Mouse (Mus musculus): ENCODE measurements around the gene Cd151. TPM values are rescaled to one million over a fixed set of nuclear protein-coding genes. Genes with fewer than 3 reads are reported as not detected.

The Cd151 gene
- polyA plus RNA-seq (2021; fragmentation: Nextera tagmentation), result 34.7 and 46.2 TPM in 2 replicates
- long read RNA-seq, experiment 1, transcript Cd151-202 (8 exons, 1,865 nt), result minor isoform, 10 of 52 reads
- long read RNA-seq, experiment 1, transcript Cd151-203 (8 exons, 1,708 nt), result major isoform, 30 of 52 reads
- long read RNA-seq, experiment 1, partial matches to known transcripts, result 4 of 52 reads
- long read RNA-seq, experiment 1, other reads (novel, unspliced or antisense), result 6 of 52 reads
- long read RNA-seq, experiment 2, transcript Cd151-203 (8 exons, 1,708 nt), result major isoform, 6 of 16 reads
- long read RNA-seq, experiment 2, partial matches to known transcripts, result 0 of 16 reads
- long read RNA-seq, experiment 2, other reads (novel, unspliced or antisense), result 6 of 16 reads

GRCm38 (mm10) chr7:141467230-141468030, at the start of gene Cd151:
TSS of gene Cd151 (plus strand) at chr7:141467392.

GRCm38 (mm10) chr7:141429310-141429709, 37.9 kb upstream of the Cd151 start, which contains the start of gene Cend1:
TSS of gene Cend1 (minus strand) at chr7:141429491.

GRCm38 (mm10) chr7:141437178-141438120, 29.7 kb upstream of the Cd151 start, which contains the start of gene Slc25a22:
TSS of gene Slc25a22 (minus strand) at chr7:141437892.

GRCm38 (mm10) chr7:141443828-141444237, 23.4 kb upstream of the Cd151 start, which contains the start of gene Pidd1:
TSS of gene Pidd1 (minus strand) at chr7:141444025.

GRCm38 (mm10) chr7:141447110-141447991, 19.8 kb upstream of the Cd151 start, which contains the start of gene Rplp2:
TSS of gene Rplp2 (plus strand) at chr7:141447370.

GRCm38 (mm10) chr7:141454967-141455551, 12.1 kb upstream of the Cd151 start, which contains the start of gene Pnpla2:
TSS of gene Pnpla2 (plus strand) at chr7:141455198.

GRCm38 (mm10) chr7:141460391-141461113, 6.6 kb upstream of the Cd151 start, which contains the start of gene Cracr2b:
TSS of gene Cracr2b (plus strand) at chr7:141461094.

GRCm38 (mm10) chr7:141475011-141475804, 8.0 kb downstream of the Cd151 start, which contains the start of the genes Polr2l and Tspan4:
TSS of gene Polr2l (minus strand) at chr7:141475132.
TSS of gene Tspan4 (plus strand) at chr7:141475240.

Other genes with a start within 250 kb of the Cd151 start
- gene Phrf1, start 238.6 kb upstream of the Cd151 start, polyA plus RNA-seq (2021; fragmentation: Nextera tagmentation), result 21.3 and 23.3 TPM in 2 replicates
- 2.7 TPM in 2 replicates for gene Irf7, start 200.9 kb upstream of the Cd151 start, polyA plus RNA-seq (2021; fragmentation: Nextera tagmentation)
- gene Cdhr5, start 190.6 kb upstream of the Cd151 start, polyA plus RNA-seq (2021; fragmentation: Nextera tagmentation), result 0.06 TPM in 1 of 2 replicates, not detected in the other
- 0.67 and 0.82 TPM in 2 replicates for gene Sct, start 188.3 kb upstream of the Cd151 start, polyA plus RNA-seq (2021; fragmentation: Nextera tagmentation)
- 0.09 and 0.15 TPM in 2 replicates for gene Drd4, start 175.4 kb upstream of the Cd151 start, polyA plus RNA-seq (2021; fragmentation: Nextera tagmentation)
- gene Deaf1, start 139.7 kb upstream of the Cd151 start, polyA plus RNA-seq (2021; fragmentation: Nextera tagmentation), result 65.4 and 72.8 TPM in 2 replicates
- gene Tmem80, start 139.7 kb upstream of the Cd151 start, polyA plus RNA-seq (2021; fragmentation: Nextera tagmentation), result 32.9 and 33.3 TPM in 2 replicates
- 2.8 and 5.0 TPM in 2 replicates for gene Eps8l2, start 128.5 kb upstream of the Cd151 start, polyA plus RNA-seq (2021; fragmentation: Nextera tagmentation)
- 301 and 321 TPM in 2 replicates for gene Taldo1, start 75.2 kb upstream of the Cd151 start, polyA plus RNA-seq (2021; fragmentation: Nextera tagmentation)
- 46.9 and 50.3 TPM in 2 replicates for gene Gatd1, start 53.3 kb upstream of the Cd151 start, polyA plus RNA-seq (2021; fragmentation: Nextera tagmentation)
- gene Cend1, start 37.9 kb upstream of the Cd151 start, polyA plus RNA-seq (2021; fragmentation: Nextera tagmentation), result 138 and 162 TPM in 2 replicates
- gene Slc25a22, start 29.5 kb upstream of the Cd151 start, polyA plus RNA-seq (2021; fragmentation: Nextera tagmentation), result 111 and 136 TPM in 2 replicates
- 0.33 and 0.48 TPM in 2 replicates for gene Pidd1, start 23.4 kb upstream of the Cd151 start, polyA plus RNA-seq (2021; fragmentation: Nextera tagmentation)
- gene Rplp2, start 20.0 kb upstream of the Cd151 start, polyA plus RNA-seq (2021; fragmentation: Nextera tagmentation), result 2,193 and 2,396 TPM in 2 replicates
- 14.8 and 16.6 TPM in 2 replicates for gene Pnpla2, start 12.2 kb upstream of the Cd151 start, polyA plus RNA-seq (2021; fragmentation: Nextera tagmentation)
- gene Cracr2b, start 6.3 kb upstream of the Cd151 start, polyA plus RNA-seq (2021; fragmentation: Nextera tagmentation), result 2.9 and 4.7 TPM in 2 replicates
- 91.9 and 96.6 TPM in 2 replicates for gene Polr2l, start 7.7 kb downstream of the Cd151 start, polyA plus RNA-seq (2021; fragmentation: Nextera tagmentation)
- gene Tspan4, start 7.8 kb downstream of the Cd151 start, polyA plus RNA-seq (2021; fragmentation: Nextera tagmentation), result 27.1 and 34.9 TPM in 2 replicates
- gene Chid1, start 72.5 kb downstream of the Cd151 start, polyA plus RNA-seq (2021; fragmentation: Nextera tagmentation), result 69.3 and 75.3 TPM in 2 replicates
- gene Ap2a2, start 94.8 kb downstream of the Cd151 start, polyA plus RNA-seq (2021; fragmentation: Nextera tagmentation), result 140 and 157 TPM in 2 replicates
- gene Muc6, start 187.9 kb downstream of the Cd151 start, polyA plus RNA-seq (2021; fragmentation: Nextera tagmentation), result not detected in 2 replicates
- not detected in 2 replicates for gene Muc2, start 222.9 kb downstream of the Cd151 start, polyA plus RNA-seq (2021; fragmentation: Nextera tagmentation)

All from layer of hippocampus, adult 6 months (tissue).